Mouse (Mus musculus) R1 (cell line): ENCODE measurements around the gene Ppp1r37.
A peak's percentile ranks its signal among the peaks of the same experiment; 100 is the strongest.
"Not testable (repeated sequence)": the region's sequence is repeated elsewhere in the genome, so short reads cannot be mapped to it uniquely, and the experiment has no call there.

Experiments
- DNase-seq: peaks from one replicate; pipeline ENCODE4 v3.0.0-alpha.2; 2018; ENCODE audit warnings: low read depth, low spot score

The Ppp1r37 gene

GRCm38 (mm10) chr7:19541681-19542154 is 21.2 kb downstream of the Ppp1r37 start:
- no peak for DNase-seq

DNA sequence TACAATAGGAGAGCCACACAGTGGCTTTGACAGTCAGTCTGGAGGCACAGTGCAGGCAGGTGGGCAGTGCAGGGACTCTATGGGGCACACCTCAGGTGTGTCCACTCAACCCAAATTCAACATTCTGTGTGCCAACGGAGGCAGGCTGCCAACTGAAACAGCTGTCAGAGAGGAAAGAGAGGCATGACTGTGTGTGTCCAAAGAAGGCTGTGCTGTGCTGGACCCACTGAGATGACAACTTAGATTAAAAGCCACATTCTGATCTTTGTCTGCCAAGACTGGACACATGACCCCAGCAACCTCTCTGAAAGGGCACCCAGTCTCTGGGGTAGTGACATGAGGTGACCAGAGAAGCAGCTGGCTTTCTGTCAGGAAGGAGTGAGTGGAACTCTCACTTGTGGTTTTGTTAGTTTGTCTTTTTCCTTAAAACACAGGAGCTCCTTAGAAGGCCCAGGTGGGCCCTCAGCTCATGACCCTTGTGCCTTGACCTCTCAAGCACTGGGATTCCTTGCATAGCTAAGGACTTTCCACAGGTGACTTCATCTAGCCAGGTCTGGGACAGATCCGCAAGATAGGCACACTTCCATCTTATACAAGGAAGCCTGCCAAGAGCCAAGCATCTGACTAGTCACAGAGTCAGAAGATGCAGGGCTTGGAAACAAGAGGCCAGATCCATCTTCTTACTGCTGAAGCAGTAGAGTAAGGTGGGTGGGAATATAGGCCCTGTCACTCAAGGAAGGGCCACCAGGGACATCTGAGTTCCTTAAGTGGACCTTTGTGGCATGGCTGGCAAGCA is 21.9 kb downstream of the Ppp1r37 start:
- no peak for DNase-seq

GRCm38 (mm10) chr7:19534676-19535075 is 28.2 kb downstream of the Ppp1r37 start:
- no peak for DNase-seq

DNA sequence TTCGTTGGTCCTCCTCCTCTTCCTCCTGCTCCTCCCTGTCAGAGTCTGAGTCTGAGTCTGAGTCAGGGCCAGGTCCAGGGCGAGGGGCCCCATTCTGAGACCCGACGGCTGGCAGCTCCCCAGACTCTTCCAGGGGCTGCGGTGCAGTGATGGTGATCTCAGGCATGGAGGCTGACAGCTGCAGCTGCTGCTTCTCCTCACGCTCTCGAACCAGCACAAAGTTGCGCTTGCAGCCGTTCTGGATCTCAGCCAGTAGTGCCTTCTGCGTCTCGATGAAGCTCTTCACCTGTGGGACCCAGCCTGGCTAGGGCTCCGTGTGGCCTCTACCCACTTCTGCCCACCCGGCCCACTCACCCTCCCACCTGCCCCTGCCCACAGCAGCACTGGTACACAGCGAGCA is 30.6 kb downstream of the Ppp1r37 start:
- DNase-seq = no peak

- peak; percentile 82 for DNase-seq
Observed at GRCm38 (mm10) chr7:19531077-19531476, 31.8 kb downstream of the Ppp1r37 start.

- no peak for DNase-seq
Observed at GRCm38 (mm10) chr7:19525105-19525481, 37.8 kb downstream of the Ppp1r37 start.

DNA sequence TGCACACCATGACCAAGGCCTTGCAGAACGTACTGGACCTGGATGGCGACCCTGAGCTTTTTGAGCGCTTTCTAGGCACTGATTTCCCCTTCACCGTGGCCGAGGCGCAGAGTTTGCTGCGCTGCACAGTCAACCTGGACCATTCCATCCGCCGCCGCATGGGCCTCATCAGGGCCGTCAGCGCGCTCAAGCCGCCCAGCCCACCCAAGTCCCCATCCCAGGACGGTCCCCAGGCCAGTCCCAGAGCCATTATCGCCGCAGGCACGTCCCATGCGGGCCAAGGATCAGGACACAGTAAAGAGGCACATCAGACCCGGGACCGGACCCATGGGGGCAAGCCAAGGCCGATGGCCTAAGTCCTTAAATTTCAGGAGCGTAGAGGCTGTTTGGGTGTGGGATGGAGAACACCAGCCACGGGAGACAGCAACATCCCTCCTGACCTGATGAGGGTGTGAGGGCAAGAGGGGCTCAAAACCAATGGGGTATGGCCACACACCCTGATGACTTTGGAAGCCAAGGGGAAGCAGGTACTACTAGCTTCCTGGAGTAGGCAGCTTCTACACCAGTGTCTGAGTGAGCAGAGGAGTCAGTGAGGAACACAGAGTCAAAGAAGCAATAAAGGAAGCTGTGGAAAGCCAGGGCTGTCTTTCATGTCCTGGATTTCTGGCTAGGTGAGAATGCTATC is 38.3 kb downstream of the Ppp1r37 start:
- DNase-seq = no peak

DNA sequence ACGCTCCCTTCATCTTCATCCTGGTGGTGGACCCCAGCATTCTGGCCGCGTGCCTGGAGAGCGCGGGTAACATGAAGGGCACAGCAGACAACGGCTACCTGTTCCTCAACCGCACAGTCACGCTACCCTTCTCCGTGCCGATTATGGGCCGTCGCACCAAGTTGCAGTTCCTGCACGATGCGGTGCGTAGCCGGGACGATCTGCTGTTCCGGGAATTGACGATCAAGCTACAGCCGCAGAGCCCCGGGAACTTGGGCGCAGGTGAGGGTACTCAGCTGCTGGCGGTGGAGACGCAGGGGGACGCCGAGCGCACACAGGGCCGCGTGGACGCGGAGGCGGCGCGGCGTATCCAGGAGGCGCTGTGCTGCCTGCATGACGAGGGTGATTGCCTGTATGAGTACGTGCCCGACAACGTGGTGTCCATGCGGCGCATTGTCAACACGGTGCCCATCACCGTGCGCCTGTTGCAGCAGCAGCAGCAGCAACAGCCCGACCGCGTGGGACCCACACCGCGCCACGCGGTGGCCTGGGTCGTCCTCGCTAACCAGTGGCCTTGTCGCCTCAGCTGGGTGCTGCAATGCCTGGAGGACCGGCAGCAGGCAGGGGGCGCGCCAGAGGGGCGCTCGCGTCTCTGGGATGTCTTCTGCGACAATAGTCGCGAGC is 39.0 kb downstream of the Ppp1r37 start:
- peak; percentile 62 for DNase-seq

- DNase-seq = peak; percentile 32
Observed at GRCm38 (mm10) chr7:19523017-19523756, 39.7 kb downstream of the Ppp1r37 start.

- no peak for DNase-seq
Observed at GRCm38 (mm10) chr7:19520032-19520431, 42.8 kb downstream of the Ppp1r37 start.

DNA sequence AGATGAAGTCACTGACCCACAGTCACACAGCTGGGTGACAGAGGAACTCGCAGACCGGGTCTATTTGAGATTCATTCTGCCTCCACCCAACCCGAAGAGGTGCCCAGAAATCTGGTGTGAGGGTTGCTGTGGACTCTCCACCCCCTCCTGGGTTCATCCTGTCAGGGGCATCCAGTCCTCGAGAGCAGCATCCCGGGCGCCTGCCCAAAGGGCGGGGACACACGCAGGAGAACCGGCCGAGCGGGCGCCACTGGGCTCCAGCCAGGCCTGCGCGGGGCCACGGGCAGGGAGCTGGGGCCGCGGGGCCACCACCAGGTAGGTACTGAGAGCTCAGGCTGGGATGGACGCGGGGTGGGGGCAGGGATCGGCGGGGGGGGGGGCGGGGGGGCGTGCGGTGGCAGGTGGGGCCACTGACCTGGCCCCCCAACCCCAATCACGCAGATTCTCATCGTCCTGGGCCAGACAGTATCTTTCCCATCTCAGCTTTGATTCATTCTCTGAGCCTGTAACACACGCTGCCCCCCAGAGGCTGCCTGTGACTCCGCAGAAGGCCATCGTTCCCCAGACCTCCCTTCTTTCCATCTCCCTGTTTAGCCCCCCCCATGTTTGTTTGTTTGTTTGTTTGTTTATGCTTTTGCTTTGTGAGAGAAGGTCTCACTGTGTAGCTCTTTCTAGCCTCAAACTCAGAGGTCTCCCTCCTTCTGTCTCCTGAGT is 45.1 kb downstream of the Ppp1r37 start, which contains the start of gene Nkpd1:
TSS of gene Nkpd1 (plus strand) at position 187 of the 714 bp plus-strand sequence.
- no peak for DNase-seq

- DNase-seq = no peak
Observed at GRCm38 (mm10) chr7:19512353-19512752, 50.5 kb downstream of the Ppp1r37 start.

DNA sequence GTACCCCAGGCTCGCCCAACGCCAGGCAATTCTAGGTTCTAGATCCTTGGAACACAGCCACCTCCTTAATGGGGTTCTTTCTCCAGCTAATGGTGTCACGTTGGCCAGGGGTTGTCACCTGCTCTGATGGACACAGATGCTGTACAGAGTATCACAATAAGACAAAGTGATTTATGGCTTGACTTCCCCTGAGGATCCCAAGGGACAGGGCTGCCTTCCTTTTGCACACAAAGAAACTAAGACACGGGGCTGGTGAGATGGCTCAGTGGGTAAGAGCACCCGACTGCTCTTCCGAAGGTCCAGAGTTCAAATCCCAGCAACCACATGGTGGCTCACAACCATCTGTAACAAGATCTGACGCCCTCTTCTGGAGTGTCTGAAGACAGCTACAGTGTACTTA is 50.9 kb downstream of the Ppp1r37 start:
- DNase-seq = not testable (repeated sequence)

DNA sequence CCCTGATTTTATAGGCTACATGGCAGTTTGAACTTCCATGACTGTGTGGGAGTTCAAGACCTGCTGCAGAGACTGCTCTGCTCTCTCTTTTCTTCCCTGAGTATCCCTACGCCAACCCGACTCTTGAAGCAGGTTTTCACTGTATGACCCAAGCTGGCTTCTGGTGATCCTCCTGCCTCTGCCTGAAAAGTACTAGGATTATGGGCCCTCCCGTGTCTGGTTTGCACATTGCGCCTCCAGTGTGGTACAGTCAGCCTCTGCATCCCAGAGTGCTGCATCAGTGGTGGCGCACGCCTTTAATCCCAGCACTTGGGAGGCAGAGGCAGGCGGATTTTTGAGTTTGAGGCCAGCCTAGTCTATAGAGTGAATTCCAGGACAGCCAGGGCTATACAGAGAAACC is 53.1 kb downstream of the Ppp1r37 start:
- peak; percentile 46 for DNase-seq

DNA sequence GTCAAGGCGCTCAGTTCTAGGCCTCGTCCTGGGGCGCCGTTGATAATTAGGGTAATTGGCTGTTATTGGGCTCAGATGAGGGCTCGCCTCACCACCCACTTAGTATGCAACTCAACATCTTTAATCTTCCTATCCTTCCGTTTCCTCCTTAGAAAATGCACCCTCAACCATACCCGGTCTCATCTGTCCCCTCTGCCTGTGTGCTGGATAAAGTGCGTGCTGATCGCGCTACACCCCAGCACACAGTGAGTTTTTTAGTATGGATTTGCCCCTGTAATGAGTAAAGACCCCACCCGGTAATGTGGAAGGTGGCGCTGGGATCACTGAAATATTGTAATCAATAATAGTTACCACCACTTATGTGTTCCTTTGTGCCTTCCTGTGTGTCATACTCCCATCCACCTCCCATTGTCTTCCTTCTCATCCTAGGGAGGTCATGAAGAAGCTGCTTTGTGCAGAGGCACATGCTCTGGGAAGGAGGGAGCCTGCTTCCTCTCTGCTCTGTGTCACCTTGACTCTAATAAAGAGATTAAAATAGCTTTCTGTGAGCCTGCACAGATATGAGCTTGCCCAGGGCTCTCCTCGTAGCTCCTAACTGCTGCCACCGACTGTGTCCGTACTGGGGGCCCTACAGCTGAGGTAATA is 53.8 kb downstream of the Ppp1r37 start:
- no peak for DNase-seq

DNA sequence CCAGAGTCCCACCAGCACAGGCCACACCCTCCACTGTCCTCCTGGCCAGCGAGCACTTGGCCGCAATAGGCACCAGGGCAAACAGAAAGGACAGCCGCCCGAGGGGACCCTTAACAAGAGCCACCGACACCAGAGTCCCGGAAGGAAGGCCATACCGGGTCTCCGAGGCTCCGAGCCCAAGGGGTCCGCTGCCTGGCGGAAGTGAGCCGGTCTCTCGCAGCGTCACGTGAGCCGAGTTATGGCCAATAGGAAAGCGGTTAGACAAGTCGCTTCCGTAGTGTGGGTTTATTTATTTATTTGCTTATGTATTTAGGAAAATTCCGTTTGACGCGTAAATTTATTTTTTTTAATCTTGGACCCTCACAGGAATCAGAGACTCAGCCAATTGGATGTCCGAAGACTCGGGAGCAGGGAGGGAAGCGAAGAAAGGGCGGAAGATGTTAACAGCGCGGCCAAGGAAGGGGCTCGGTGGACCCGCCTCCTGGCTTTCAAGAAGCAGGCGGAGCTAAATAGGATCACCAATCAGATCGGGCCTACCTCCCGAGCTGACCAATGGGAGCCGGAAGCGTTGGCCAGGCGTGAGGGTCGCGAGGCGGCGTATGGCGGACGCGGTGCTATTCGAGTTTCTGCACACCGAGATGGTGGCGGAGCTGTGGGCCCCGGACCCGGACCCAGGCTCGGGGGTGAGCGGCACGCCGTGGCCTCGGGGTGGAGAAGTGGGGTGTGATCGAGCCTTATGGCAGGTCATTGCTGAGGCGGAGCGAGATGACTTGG is 54.5 kb downstream of the Ppp1r37 start, which contains the start of the genes Bloc1s3 and Trappc6a:
TSS of gene Bloc1s3 (minus strand) at position 218 of the 774 bp plus-strand sequence.
TSS of gene Trappc6a (plus strand) at position 246 of the 774 bp plus-strand sequence.
- peak; percentile 95 for DNase-seq

- no peak for DNase-seq
Observed at GRCm38 (mm10) chr7:19507612-19507981, 55.3 kb downstream of the Ppp1r37 start.

DNA sequence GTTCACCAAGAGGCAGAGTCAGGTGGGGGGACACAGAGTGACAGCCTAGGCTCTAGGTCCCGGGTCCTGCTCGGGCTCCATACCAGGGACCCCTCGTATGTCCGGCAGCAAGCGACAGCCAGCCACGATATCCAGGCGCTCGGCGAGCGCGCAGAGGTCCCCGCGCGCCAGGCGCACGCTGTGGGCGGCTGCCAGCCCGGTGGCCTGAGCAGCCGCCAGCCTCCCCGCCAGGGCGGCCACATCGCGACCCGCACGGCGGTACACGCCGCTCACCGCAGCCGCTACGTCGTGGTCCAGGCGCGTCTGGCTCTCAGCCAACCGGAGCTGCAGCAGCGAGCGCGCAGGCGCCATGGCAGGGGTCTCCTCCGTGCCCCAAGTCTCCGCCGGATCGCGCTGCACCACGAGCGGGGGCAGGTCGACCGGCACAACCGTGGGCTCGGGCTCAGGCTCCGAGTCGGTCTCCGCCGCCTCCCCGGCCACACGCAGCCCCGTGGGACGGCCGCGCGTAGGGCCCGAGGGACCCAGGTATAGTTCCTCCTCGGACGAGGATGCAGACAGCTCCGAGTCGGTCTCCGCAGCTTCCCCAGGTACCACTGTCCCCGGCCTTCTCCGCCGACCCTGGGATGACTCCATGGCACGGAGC is 55.8 kb downstream of the Ppp1r37 start:
- DNase-seq = peak; percentile 71

DNA sequence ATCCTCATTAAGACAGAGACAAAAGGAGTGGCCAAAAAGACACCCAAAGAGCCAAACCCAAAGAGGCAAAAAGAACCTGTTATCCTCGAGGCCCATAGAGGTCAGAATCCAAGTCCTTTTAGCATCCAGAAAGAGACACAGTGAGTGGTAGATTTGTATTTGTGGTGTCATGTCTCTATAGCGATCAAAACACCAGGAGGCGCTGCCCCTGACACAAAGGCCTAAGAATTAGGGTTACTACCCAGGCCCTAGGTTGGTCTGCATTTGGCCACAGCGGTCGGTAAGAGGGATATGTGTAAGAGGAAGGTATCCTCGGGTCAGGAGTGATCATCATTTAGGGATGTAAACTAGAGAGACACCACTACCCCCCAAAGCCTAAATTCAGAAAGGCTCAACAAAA is 56.5 kb downstream of the Ppp1r37 start:
- DNase-seq = peak; percentile 77
